Comparison of ENCODE assay signal across 11 mouse cellular contexts in the genomic region with DNA sequence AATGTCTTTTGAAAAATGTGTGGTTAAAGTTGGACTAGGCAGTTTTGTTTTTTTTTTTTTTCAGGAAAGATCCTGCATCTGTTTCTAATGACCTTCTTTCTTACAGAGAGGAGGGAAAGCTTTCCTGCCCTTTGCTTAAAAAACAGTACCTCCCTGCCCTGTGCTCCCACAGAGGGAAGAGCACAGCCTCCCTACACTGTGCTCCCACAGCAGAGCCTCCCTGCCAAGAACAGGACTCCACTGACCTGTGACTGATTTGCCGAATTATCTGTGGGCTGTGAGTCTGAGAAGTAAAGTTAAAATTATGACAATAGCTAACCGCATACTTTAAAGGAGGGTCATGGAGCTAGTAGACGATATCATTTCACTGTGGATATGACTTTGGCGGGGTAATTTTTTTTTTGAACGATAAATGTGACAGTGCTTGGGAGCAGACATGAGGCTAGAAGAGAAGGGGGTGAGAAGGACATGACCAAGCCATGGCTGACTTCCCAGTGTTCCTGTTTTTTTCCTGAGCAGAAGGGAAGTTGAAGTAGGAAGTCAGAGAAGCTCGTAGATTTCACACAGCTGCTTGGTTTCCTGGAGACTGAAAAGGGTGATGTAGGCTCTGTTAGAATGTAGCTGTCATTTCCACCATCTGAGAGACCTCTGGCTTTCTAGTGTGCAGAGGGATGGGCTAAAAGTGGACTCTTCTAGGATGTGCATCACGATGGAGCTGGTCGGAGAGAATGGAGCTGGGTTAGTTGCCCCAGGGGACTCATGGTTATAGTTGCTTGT.
A peak's percentile ranks its signal among the peaks of the same experiment; 100 is the strongest.
DNase-seq lines count a peak whose midpoint lies in the region; ATAC-seq and TF ChIP-seq lines count a peak whose summit lies in the region.
"Had no signal": no experiment of that assay in that cellular context is flagged by ENCODE, and none has a peak within 500 bp of the region (broad histone marks: within the 10 kb centered on the region; RNA-seq: fewer than 3 reads in every experiment).

No protein-coding gene starts in this region.

- no peak for TF ChIP-seq CTCF in lung, embryonic 14.5 days (IDR thresholded peaks at IDR 0.05; ENCODE audit: low read depth)
- no peak for TF ChIP-seq CTCF in embryonic fibroblast, embryonic 13.5 days (IDR thresholded peaks at IDR 0.05; ENCODE audit: borderline replicate concordance, insufficient read depth, low read length)
- no peak for TF ChIP-seq CTCF in kidney, adult 2 months (conservative IDR thresholded peaks at IDR 0.05; ENCODE audit: insufficient read depth, insufficient read length, low read depth, low read length)
- no peak for TF ChIP-seq CTCF in gastrocnemius, adult 2 months (IDR thresholded peaks at IDR 0.05)

- H3K4me1 ChIP-seq in lung, embryonic 14.5 days (ENCODE audit: insufficient read depth), result 0 out of 2 replicates have a peak, but pooled peaks cover 10% of the 10 kb centered on the region
- no peaks in the 10 kb centered on the region for H3K4me1 ChIP-seq in embryonic fibroblast, embryonic 13.5 days (ENCODE audit: control insufficient read depth, insufficient read depth, low read length)
- no peaks in the 10 kb centered on the region for H3K4me1 ChIP-seq in kidney, adult 2 months (ENCODE audit: control insufficient read depth, insufficient read depth, low read length)

- peak overlapping the region; percentile 67 for H3K27ac ChIP-seq in lung, embryonic 14.5 days (ENCODE audit: low read depth)
- H3K27ac ChIP-seq in embryonic fibroblast, embryonic 13.5 days (ENCODE audit: insufficient read depth, low read length), result peak overlapping the region; percentile 22; the same call in 1 of the 2 replicates
- H3K27ac ChIP-seq in kidney, adult 2 months (ENCODE audit: insufficient read depth, low read depth, low read length), result no peak overlapping the region
- no peak overlapping the region for H3K27ac ChIP-seq in gastrocnemius, adult 2 months
- H3K27ac ChIP-seq: limb, embryonic 13.5 days had no signal

- no peak for TF ChIP-seq POLR2A in embryonic fibroblast, embryonic 13.5 days (IDR thresholded peaks at IDR 0.05; ENCODE audit: low read depth, low read length)
- TF ChIP-seq POLR2A in kidney, adult 2 months (IDR thresholded peaks at IDR 0.05; ENCODE audit: low read depth, low read length), result no peak

- H3K9me3 ChIP-seq in lung, embryonic 14.5 days (ENCODE audit: low read depth, low read length), result no peaks in the 10 kb centered on the region
- H3K9me3 ChIP-seq: limb, embryonic 13.5 days had no signal

- no peaks in the 10 kb centered on the region for H3K36me3 ChIP-seq in lung, embryonic 14.5 days (ENCODE audit: insufficient read depth)
- no peaks in the 10 kb centered on the region for H3K36me3 ChIP-seq in kidney, adult 2 months (ENCODE audit: control insufficient read depth, insufficient read depth, low read length)
- H3K36me3 ChIP-seq: limb, embryonic 13.5 days had no signal

- no peak overlapping the region for H3K4me3 ChIP-seq in lung, embryonic 14.5 days (ENCODE audit: low read depth, low read length)
- H3K4me3 ChIP-seq in embryonic fibroblast, embryonic 13.5 days (ENCODE audit: insufficient read depth, low read length), result no peak overlapping the region
- no peak overlapping the region for H3K4me3 ChIP-seq in kidney, adult 2 months (ENCODE audit: insufficient read depth, low read depth, low read length)
- no peak overlapping the region for H3K4me3 ChIP-seq in gastrocnemius, adult 2 months
- H3K4me3 ChIP-seq: limb, embryonic 13.5 days had no signal

- 17% methylated on average over 8 of the region's 8 CpGs for WGBS in lung, embryonic 14.5 days
- 22% methylated on average over 8 of the region's 8 CpGs for WGBS in kidney, adult 2 months

- H3K9ac ChIP-seq in lung, embryonic 14.5 days, result no peak overlapping the region
- H3K9ac ChIP-seq: limb, embryonic 13.5 days had no signal

- peak; percentile 85 for ATAC-seq in lung, embryonic 14.5 days (ENCODE audit: insufficient read depth)
- ATAC-seq: forebrain, embryonic 14.5 days had no signal

- intact Hi-C loops in gastrocnemius, adult 2 months (cut with DNase I), result no loop called here

- H3K4me2 ChIP-seq in lung, embryonic 14.5 days, result 0 out of 2 replicates have a peak overlapping the region, but pooled peaks have one; percentile 5
- H3K4me2 ChIP-seq: limb, embryonic 13.5 days had no signal

- no peaks in the 10 kb centered on the region for H3K27me3 ChIP-seq in lung, embryonic 14.5 days (ENCODE audit: insufficient read depth, low read length)
- H3K27me3 ChIP-seq in kidney, adult 2 months (replicated peaks; ENCODE audit: control insufficient read depth, insufficient read depth, low read length), result no peaks in the 10 kb centered on the region
- H3K27me3 ChIP-seq: limb, embryonic 13.5 days had no signal

- peak; percentile 67 for DNase-seq in lung, embryonic 14.5 days
- no peak for DNase-seq in lung, postnatal 14 days
- DNase-seq in kidney, adult 2 months, result peak; percentile 25
- DNase-seq in lung, postnatal 36 days, result peak; percentile 21
- no peak for DNase-seq in gastrocnemius, adult 2 months
- DNase-seq in testis, postnatal 10 days (ENCODE audit: low spot score), result no peak
- DNase-seq: right cerebral cortex, postnatal 14 days; thymus, adult 18-20 months had no signal

Comparison
In these comparisons a context has a peak if more than half of its experiments do, and no peak if none do; other contexts are left out.
1. DNase-seq: peak in lung, embryonic 14.5 days (single experiment), kidney, adult 2 months (single experiment) and lung, postnatal 36 days (single experiment); none in lung, postnatal 14 days (single experiment), gastrocnemius, adult 2 months (single experiment) and testis, postnatal 10 days (single experiment).
2. H3K27ac ChIP-seq: peak in lung, embryonic 14.5 days (single experiment) and embryonic fibroblast, embryonic 13.5 days (single experiment); none in kidney, adult 2 months (single experiment) and gastrocnemius, adult 2 months (single experiment).